Mouse (Mus musculus) heart, postnatal 0 days (tissue): Measurements from ENCODE around the gene Map3k5. TPM values are rescaled to one million over a fixed set of nuclear protein-coding genes. Genes with fewer than 3 reads are reported as not detected.

Source experiments
- ATAC-seq: fragments of 200-750 bp; cut with Nextera tagmentation; 2 replicates; pipeline ENCODE4 v1.8.0; 2017; ENCODE audit warnings: low read depth, moderate number of reproducible peaks, moderate library complexity; ENCODE audit not compliant: insufficient read depth
- DNase-seq: peaks from one replicate; pipeline ENCODE4 v3.0.0-alpha.2; 2016; ENCODE audit warnings: low spot score
- H3K27ac ChIP-seq: fragments of 300-500 bp; sonication (generic); 2 replicates; pipeline ENCODE4 v1.5.1; 2014; ENCODE audit warnings: low read depth, mild to moderate bottlenecking
- H3K27me3 ChIP-seq: fragments of 300-500 bp; sonication (generic); 2 replicates; pipeline ENCODE4 v1.6.1; 2014; ENCODE audit warnings: low read length, mixed read lengths; ENCODE audit not compliant: control insufficient read depth, insufficient read depth
- H3K36me3 ChIP-seq: fragments of 300-500 bp; sonication (generic); replicated peaks from 2 replicates; pipeline ENCODE4 v1.6.1; 2014; ENCODE audit warnings: low read length, mixed read lengths; ENCODE audit not compliant: control insufficient read depth, insufficient read depth
- H3K4me1 ChIP-seq: fragments of 300-500 bp; sonication (generic); 2 replicates; pipeline ENCODE4 v1.6.1; 2014; ENCODE audit warnings: antibody characterized with exemption; ENCODE audit not compliant: control insufficient read depth, insufficient read depth
- H3K4me2 ChIP-seq: fragments of 300-500 bp; sonication (generic); 2 replicates; pipeline ENCODE4 v1.6.1; 2014; ENCODE audit warnings: low read depth, mild to moderate bottlenecking, low read length, moderate library complexity
- H3K4me3 ChIP-seq: fragments of 300-500 bp; sonication (generic); 2 replicates; pipeline ENCODE4 v1.5.1; 2014; ENCODE audit warnings: low read depth, low read length
- H3K9ac ChIP-seq: fragments of 300-500 bp; sonication (generic); replicated peaks from 2 replicates; pipeline ENCODE4 v1.6.1; 2014; ENCODE audit warnings: low read depth, low read length, mixed read lengths
- H3K9me3 ChIP-seq: fragments of 300-500 bp; sonication (generic); replicated peaks from 2 replicates; pipeline ENCODE4 v1.6.1; 2016; ENCODE audit warnings: low read length; ENCODE audit not compliant: control insufficient read depth
- CTCF ChIP-seq: IDR thresholded peaks from 2 replicates; pipeline ENCODE4 v1.5.1; 2016; ENCODE audit warnings: antibody characterized with exemption, control low read depth, low read depth
- EP300 ChIP-seq: IDR thresholded peaks from 2 replicates; pipeline ENCODE4 v1.6.1; 2016; ENCODE audit warnings: antibody characterized with exemption, low read depth
- WGBS: fragments of 180-500 bp; shearing (Covaris S2); extraction: QIAGEN DNeasy Blood & Tissue Kit; methylation state at CpG from one replicate; pipeline ENCODE4 v1.1.7; 2014; 5-methylcytosine and 5-hydroxymethylcytosine counted together
- polyA plus RNA-seq: library from polyadenylated mRNA; unstranded; fragments of >200 nt; fragmentation: Nextera tagmentation; extraction: Ambion mirVana; gene quantifications from 2 replicates; pipeline ENCODE4 v1.2.1, GENCODE M21; 2015
- total RNA-seq: library from RNA; depleted of rRNA; stranded (reverse); fragments of >200 nt; gene quantifications from 2 replicates; pipeline ENCODE4 v1.2.3, GENCODE M21; 2014; ENCODE audit warnings: low replicate concordance

Gene Map3k5
- total and polyA plus RNA-seq, 2 experiments from 2014 or later: 2.5 to 10.8 TPM

- peak; percentile 82 for DNase-seq
- H3K36me3 ChIP-seq: 0 out of 2 replicates have a peak, but pooled peaks cover 10% of the 10 kb centered on the region
- H3K9me3 ChIP-seq: no peaks in the 10 kb centered on the region
- no peaks in the 10 kb centered on the region for H3K4me1 ChIP-seq
- H3K27me3 ChIP-seq: no peaks in the 10 kb centered on the region
- no peak overlapping the region for H3K4me3 ChIP-seq
- H3K9ac ChIP-seq: no peak overlapping the region
- H3K27ac ChIP-seq: peak overlapping the region; percentile 46; the same call in 1 of the 2 replicates
- H3K4me2 ChIP-seq: no peak overlapping the region
- peak; percentile 89 for ATAC-seq
- TF ChIP-seq CTCF (no peak), EP300 (no peak)
- 19% methylated on average over 2 of the region's 2 CpGs for WGBS
These were observed 97.7 kb downstream of the Map3k5 start for GRCm38 (mm10) chr10:20031936-20032335.

GRCm38 (mm10) chr10:20036375-20036774 is 102.1 kb downstream of the Map3k5 start:
- H3K9me3 ChIP-seq: no peaks in the 10 kb centered on the region
- H3K4me2 ChIP-seq: no peak overlapping the region
- H3K27ac ChIP-seq: no peak overlapping the region
- no peaks in the 10 kb centered on the region for H3K27me3 ChIP-seq
- H3K4me3 ChIP-seq: no peak overlapping the region
- no peaks in the 10 kb centered on the region for H3K4me1 ChIP-seq
- no peak overlapping the region for H3K9ac ChIP-seq
- WGBS: 74% methylated on average over 2 of the region's 2 CpGs
- no peak for DNase-seq
- TF ChIP-seq EP300: no peak
- no peak for TF ChIP-seq CTCF
- no peak for ATAC-seq
- H3K36me3 ChIP-seq: no peaks in the 10 kb centered on the region

- Histone ChIP-seq H3K36me3 (no peaks in the 10 kb centered on the region), H3K4me2 (no peak overlapping the region), H3K27me3 (no peaks in the 10 kb centered on the region), H3K27ac (no peak overlapping the region), H3K4me1 (no peaks in the 10 kb centered on the region), H3K4me3 (no peak overlapping the region), H3K9ac (no peak overlapping the region), H3K9me3 (no peaks in the 10 kb centered on the region)
- no peak for TF ChIP-seq CTCF
- WGBS: 73% methylated on average over 7 of the region's 7 CpGs
- no peak for DNase-seq
- no peak for ATAC-seq
These were observed 102.6 kb downstream of the Map3k5 start for GRCm38 (mm10) chr10:20036846-20037245.

GRCm38 (mm10) chr10:20039531-20039930 is 105.3 kb downstream of the Map3k5 start:
- no peaks in the 10 kb centered on the region for H3K4me1 ChIP-seq
- DNase-seq (no peak), ATAC-seq (no peak)
- no peaks in the 10 kb centered on the region for H3K36me3 ChIP-seq
- no peak overlapping the region for H3K4me3 ChIP-seq
- no peak for TF ChIP-seq EP300
- no peak for TF ChIP-seq CTCF
- 95% methylated on average over 3 of the region's 3 CpGs for WGBS
- H3K4me2 ChIP-seq: no peak overlapping the region
- H3K27ac ChIP-seq: no peak overlapping the region
- H3K9ac ChIP-seq: no peak overlapping the region
- no peaks in the 10 kb centered on the region for H3K27me3 ChIP-seq
- no peaks in the 10 kb centered on the region for H3K9me3 ChIP-seq

GRCm38 (mm10) chr10:20040116-20040515 is 105.8 kb downstream of the Map3k5 start:
- no peaks in the 10 kb centered on the region for H3K9me3 ChIP-seq
- no peak overlapping the region for H3K27ac ChIP-seq
- H3K4me3 ChIP-seq: no peak overlapping the region
- no peak for DNase-seq
- TF ChIP-seq CTCF (no peak), EP300 (no peak)
- WGBS: 69% methylated on average over 7 of the region's 7 CpGs
- H3K27me3 ChIP-seq: no peaks in the 10 kb centered on the region
- H3K36me3 ChIP-seq: no peaks in the 10 kb centered on the region
- no peak for ATAC-seq
- no peaks in the 10 kb centered on the region for H3K4me1 ChIP-seq
- H3K4me2 ChIP-seq: no peak overlapping the region
- no peak overlapping the region for H3K9ac ChIP-seq

- TF ChIP-seq CTCF (no peak), EP300 (no peak)
- Histone ChIP-seq H3K9me3 (no peaks in the 10 kb centered on the region), H3K4me3 (no peak overlapping the region), H3K9ac (no peak overlapping the region), H3K4me1 (no peaks in the 10 kb centered on the region), H3K36me3 (no peaks in the 10 kb centered on the region), H3K27me3 (no peaks in the 10 kb centered on the region), H3K27ac (no peak overlapping the region), H3K4me2 (no peak overlapping the region)
- DNase-seq (no peak), ATAC-seq (no peak)
- WGBS: 58% methylated on average over 4 of the region's 4 CpGs
These were observed 106.4 kb downstream of the Map3k5 start for GRCm38 (mm10) chr10:20040677-20041076.
